Mouse (Mus musculus): ENCODE measurements around the gene Cyp4f40.
"Not testable (repeated sequence)": the region's sequence is repeated elsewhere in the genome, so short reads cannot be mapped to it uniquely, and the experiment has no call there.

Gene Cyp4f40

DNA sequence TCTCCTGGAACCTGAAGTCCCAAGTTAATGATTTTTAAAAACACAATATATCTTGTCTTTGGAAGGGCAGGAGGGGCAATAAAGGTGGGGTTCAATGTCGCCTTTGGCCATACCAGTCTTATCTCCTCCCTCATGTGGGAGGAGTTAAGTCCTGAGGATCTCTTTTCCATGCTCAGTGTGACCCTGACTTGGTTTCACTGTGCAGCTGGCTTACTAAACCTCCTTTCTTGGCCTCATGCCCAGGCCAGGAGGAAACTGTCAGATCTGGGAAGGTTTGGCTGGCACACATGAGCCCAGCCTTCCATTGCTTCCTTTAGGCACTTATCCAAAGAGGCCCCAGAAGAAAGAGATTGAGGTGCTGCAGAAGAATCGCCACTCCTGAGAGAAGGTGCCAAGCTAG, at the start of gene Cyp4f40:
TSS of gene Cyp4f40 (plus strand) at position 189 of the 400 bp plus-strand sequence.
- DNase-seq (ENCODE audit: low read depth, low spot score) = no peak

DNA sequence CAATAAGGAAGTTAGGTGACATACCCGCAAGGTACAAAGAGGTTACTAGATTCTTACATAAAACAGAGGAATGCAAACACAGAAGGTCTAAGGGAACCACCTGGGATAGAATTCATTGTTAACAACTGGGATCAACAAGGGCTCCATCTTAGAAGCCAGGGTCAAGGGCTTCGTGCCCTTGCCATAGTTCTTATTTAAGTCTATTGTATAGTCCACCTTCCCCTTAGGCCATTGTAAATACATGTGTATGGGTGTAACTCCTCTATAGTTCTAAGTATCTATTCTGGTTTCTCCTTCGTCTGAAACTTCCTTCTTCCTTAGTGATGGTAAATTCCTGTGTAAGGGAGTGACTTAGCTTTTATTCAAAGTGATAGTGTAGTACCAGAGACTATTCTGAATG, 48.5 kb upstream of the Cyp4f40 start:
- not testable (repeated sequence) for DNase-seq (ENCODE audit: low read depth, low spot score)

DNA sequence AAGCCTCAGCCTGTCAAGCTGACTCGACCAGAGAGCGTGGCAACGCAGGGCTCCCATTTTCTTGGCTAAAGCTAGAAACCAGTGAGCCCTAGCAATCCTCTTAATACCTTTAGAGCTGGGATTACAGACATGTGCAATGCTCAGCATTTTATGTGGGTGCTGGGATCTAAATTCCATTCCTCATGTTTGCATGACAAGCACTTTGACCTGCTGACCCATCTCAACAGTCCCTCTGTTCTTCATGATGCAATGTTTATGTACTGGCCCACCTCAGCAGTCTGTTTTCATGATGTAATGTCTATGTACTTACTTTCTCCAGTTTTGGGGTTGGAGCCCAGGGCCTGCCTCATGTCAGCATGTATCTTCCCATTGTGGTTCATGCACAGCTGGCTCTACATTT, 47.8 kb upstream of the Cyp4f40 start:
- no peak for DNase-seq (ENCODE audit: low read depth, low spot score)

DNA sequence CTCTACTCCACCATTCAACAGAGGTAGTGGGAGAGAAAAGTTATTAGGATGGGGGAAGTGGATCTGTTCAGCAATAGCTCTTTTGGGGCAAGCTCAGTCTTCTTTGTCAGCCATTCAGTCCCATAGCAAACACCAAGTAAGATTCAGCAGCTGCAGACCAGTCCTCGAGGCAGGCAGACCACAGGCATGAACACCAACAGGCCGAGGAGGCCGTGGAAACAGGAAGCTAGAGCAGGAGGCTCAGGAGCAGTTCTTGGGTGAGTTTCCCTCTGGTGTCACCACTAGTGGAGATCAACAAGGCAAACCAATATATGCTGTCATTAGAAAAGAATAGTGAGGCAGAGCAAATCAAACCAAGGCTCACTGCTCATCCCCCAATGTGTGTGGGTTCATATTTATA, 46.3 kb upstream of the Cyp4f40 start:
- no peak for DNase-seq (ENCODE audit: low read depth, low spot score)

DNA sequence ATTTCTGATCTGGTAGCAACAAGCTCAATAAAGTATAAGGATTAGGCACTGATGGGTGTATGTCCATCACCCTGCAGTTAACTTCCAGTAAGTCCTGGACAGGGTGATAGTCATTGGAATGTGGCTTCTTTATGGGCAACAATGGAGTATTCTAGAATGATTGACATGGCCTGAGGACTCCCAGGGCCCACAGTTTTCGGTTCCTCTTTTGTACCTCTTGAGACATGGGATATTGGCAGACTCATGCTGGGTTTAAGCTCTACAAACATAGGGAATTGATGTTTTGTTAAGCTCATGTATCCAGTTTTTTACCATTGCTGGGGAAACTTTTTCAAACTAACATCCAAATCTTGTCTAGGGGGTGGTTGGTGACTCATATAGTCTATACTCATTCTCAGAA, 41.4 kb upstream of the Cyp4f40 start:
- DNase-seq (ENCODE audit: low read depth, low spot score) = peak; percentile 10

DNA sequence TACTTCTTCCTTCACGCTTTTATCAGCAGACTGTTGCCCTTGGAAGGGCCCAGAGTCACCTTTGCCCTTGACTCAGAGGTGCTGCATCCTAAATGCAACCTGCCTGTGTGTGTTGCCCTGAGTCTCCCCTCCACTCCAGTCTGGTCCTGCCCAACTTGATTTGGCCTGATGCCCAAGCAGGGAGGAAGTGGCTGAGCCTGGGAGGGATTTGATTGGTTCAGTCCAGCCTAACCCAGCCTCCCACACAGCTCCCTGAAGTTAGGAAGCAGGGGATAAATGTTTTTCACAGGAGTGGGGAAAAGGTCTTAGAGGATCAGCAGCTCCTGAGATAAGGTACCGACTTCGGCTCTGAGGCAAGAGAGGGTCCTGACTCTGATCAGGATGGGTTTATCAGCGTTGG, 37.7 kb upstream of the Cyp4f40 start, which contains the start of gene Cyp4f37:
TSS of gene Cyp4f37 (plus strand) at position 292 of the 400 bp plus-strand sequence.
- not testable (repeated sequence) for DNase-seq (ENCODE audit: low read depth, low spot score)

DNA sequence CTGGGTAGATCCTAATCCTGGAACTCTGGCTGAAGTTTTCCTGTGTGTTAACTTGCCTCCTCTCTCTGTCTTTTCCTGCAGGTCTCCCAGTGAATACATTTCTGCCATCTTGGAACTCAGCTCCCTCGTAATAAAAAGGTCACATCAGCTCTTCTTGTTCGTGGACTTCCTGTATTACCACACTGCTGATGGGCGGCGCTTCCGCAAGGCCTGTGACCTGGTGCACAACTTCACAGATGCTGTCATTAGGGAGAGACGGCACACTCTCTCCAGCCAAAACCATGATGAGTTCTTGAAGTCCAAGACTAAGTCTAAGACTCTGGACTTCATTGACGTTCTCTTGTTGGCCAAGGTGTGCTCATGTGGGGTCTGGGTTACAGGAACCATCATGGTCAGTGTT, 29.0 kb upstream of the Cyp4f40 start:
- not testable (repeated sequence) for DNase-seq (ENCODE audit: low read depth, low spot score)

DNA sequence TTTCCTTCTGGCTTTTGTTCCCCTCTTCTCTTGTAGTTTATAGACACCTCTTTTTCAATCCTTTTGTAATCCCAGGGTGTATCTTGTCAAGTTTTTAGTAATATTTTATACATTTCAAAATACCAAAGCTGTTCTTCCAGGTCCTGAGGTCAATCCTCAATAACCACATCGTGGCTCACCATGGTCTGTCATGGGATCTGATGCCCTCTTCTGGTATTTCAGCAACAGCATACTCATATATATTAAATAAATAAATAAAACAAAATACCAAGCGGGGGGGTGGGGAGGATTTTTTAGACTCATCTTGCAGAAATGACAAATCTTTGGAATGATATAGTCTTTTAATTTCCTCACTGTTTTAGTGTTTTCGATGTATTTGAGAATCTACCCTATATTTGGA, 26.8 kb upstream of the Cyp4f40 start:
- DNase-seq (ENCODE audit: low read depth, low spot score) = peak; percentile 22

DNA sequence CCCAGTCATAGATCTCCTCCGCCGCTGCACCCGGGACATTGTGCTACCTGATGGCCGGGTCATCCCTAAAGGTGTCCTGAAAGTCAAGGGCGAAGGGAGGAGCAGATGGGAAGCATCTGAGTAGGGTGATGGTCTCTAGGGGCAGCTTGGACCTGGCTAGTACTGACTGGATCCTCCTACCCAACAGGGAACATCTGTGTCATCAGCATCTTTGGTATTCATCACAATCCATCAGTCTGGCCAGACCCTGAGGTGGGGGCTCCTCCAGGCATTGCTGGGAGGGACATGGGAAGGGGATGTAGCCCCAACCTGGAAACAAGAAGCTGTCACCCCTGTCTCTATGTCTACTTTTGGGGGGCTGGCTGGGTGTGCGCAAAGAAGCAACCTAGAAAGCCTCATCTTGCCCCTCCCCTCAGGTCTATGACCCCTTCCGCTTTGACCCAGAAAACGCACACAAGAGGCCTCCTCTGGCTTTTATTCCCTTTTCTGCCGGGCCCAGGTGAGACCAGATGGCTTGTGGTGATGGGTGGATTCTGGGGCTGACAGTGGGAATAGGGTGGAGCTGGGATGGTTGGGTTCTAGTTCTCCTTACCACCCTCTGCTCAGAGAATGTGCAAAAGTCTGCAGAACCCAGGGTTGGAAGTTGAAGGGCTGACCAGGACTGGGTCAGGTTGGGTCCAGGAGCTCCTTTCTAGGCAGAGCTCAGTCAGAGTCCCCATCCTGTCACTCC, 24.3 kb upstream of the Cyp4f40 start:
- DNase-seq (ENCODE audit: low read depth, low spot score) = not testable (repeated sequence)

DNA sequence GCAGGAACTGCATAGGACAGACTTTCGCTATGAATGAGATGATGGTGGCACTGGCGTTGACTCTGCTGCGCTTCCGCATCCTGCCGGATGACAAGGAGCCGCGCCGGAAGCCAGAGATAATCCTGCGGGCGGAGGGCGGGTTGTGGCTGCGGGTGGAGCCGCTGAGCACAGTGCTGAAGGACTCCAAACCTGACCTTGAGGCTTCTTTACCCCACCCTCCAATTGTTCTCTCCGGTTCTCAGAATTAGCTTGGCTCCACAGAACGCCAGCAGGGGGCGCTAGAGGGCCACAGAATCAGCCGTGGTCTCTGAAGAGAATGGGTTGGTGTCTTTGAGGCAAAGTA, 23.8 kb upstream of the Cyp4f40 start:
- DNase-seq (ENCODE audit: low read depth, low spot score) = peak; percentile 80

DNA sequence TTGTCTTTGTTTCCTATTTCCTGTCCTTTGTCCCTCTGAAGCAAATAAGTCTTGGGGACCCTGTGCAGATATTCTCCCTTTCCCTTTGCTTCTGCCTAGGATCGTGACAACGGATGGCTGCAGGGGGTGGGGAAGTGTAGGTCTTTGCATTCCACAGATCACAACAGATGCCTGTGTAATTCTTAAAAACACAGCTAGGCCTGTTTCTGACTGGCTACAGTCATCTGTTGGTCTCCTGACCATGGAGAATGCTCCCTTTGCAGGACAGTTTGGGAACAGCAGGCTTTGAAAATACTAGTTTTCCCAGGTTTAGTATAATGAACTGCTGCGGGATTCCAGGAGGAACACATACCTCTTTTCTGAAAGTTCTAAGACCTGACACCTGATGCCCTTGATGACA, 22.4 kb upstream of the Cyp4f40 start:
- no peak for DNase-seq (ENCODE audit: low read depth, low spot score)

DNA sequence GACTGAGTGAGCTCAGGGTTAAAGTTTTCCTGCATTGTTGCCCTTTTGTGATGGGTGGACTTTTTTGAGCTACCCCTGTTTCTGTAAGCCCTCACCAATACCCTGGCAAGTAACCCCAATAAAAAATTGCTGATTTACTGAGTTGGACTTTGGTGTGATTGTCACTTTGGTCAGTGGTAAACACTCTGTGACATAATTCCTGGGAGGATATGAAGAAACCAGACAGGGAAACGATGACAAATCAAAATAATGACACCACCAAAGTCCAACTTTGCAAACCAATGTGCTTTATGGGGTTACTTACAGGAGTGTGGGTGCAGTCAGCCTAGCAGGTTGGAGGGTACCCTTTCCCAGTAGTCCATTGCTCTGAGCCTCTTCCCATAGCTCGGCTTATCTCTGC, 21.5 kb upstream of the Cyp4f40 start:
- no peak for DNase-seq (ENCODE audit: low read depth, low spot score)

DNA sequence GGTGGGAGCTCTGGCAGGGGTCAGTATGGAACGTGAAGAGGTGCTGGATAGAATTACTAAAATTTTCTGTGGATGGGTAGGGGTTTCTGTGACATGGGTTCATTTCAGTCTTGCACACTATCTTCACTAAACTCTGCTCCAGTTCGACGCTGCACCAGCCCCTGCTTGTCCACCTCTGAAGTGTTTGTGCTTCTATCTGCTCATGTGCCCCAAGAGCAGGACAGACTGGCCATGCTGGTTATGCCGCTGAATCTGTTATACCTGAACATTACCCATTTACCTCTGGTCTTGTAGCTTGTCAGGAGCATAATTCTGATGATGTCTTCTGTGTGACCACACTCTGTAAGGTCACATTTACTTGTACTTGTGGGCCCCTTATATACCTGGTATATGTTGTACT, 12.1 kb upstream of the Cyp4f40 start:
- no peak for DNase-seq (ENCODE audit: low read depth, low spot score)

DNA sequence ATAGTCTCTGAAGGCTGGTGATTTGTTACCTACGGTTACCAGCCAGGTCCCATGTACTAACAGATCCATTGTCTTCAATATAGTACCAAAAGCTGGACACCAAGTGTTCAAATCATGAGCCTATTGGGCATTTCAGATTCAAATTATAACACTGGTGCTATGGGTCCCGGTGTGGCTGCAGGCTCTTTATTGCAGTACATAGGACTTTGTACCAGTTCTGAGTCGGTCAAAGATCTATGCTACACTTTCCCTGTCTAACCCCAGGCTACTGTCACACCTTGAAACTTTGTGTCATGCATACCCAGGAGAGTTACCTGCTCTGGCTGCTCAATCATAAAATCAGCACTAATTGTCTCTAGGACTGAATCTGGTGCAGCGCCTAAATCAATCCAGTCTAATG, 4.8 kb upstream of the Cyp4f40 start:
- no peak for DNase-seq (ENCODE audit: low read depth, low spot score)

DNA sequence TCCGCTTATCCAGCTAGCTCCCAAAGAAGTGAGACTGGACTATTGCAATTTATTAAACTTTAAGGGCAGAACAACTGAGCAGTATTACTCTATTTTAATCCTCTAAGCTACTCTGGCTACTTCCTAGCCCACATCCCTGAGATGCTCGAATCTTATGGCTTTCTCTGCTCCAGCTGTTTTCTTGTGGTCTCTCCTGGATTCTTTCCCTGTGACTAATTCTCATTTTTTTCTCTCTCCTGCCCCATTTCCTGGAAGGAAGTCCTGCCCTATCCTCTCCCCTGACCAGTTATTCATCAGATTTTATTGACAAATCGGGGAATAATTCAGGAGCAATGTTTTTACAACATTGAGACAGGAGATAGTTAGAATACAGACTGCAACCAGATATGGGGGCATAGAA, 1.7 kb upstream of the Cyp4f40 start:
- DNase-seq (ENCODE audit: low read depth, low spot score) = no peak

DNA sequence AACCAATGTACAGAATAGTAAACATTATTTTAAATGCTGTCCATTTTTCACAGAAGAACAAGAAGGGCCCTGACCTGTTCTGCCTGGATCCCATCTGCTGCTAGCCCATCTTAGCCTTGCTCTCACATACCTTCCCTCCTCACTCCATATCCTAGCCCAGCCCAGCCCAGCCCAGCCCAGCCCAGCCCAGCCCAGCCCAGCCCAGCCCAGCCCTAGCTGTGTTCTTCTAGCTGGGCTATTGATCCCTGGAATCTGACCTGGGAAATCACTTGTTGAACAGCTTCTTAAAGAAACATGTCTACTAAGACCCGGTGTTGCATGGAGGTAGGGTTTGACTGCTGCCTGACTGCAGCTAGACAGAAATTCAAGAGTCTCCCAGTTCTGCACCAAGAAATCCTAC, 454 bp upstream of the Cyp4f40 start:
- DNase-seq (ENCODE audit: low read depth, low spot score) = no peak

DNA sequence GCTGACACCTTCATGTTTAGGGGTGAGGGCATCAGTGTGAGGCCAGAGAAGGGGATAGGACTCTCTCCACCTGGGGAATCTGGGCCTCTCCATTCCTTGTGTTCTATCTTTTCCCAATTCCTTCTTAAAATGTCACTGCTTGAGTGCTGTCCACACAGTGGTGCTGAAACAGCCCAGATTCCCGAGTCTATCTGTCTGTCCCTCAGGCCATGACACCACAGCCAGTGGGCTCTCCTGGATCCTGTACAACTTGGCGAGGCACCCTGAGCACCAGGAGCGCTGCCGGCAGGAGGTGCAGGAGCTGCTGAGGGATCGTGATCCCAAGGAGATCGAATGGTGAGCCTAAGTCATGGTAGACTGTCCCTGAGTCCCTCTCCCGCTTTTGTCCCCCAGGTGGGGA, 15.3 kb downstream of the Cyp4f40 start:
- no peak for DNase-seq (ENCODE audit: low read depth, low spot score)

DNA sequence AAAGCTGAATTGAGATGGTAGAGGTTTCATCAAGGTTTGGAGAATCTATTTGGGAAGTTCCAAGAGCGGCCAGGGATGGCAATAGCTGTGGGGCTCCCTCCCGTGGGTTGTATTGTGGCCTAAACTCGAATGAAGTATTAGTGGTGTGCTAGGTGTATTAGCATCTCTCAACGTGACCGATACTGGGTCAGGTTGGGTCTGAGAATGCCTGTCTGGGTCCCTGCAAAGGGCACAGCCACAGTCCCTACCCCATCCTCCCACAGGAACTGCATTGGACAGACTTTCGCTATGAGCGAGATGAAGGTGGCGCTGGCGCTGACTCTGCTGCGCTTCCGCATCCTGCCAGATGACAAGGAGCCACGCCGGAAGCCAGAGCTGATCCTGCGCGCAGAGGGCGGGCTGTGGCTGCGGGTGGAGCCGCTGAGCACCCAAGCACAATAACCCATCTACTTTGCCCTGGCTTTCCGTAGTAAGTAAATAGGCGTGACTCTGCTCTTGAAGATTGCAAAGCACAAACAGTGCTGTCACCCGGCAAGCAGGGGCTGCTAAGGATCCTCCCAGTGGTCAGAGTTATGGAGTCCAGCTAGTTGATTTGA, 17.4 kb downstream of the Cyp4f40 start:
- no peak for DNase-seq (ENCODE audit: low read depth, low spot score)

DNA sequence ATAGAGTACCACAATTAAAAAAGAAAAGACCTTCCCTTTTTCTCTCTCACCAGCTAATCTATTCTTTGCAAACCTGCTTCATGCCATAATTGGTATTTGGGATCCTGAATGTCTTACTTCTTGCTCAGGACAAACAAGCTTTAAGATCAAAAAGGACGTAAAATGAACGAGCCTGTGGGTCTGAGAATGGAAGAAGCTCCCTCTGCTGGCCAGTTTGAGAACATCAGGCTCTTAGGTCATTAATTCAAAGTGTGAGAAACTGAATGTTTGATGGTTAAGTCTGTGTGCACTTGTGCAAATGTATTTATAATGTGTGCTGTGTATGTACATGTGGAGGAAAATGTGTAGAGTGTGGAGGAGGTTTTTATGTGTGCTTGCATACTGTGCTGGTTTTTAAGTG, 21.7 kb downstream of the Cyp4f40 start:
- peak; percentile 61 for DNase-seq (ENCODE audit: low read depth, low spot score)

DNA sequence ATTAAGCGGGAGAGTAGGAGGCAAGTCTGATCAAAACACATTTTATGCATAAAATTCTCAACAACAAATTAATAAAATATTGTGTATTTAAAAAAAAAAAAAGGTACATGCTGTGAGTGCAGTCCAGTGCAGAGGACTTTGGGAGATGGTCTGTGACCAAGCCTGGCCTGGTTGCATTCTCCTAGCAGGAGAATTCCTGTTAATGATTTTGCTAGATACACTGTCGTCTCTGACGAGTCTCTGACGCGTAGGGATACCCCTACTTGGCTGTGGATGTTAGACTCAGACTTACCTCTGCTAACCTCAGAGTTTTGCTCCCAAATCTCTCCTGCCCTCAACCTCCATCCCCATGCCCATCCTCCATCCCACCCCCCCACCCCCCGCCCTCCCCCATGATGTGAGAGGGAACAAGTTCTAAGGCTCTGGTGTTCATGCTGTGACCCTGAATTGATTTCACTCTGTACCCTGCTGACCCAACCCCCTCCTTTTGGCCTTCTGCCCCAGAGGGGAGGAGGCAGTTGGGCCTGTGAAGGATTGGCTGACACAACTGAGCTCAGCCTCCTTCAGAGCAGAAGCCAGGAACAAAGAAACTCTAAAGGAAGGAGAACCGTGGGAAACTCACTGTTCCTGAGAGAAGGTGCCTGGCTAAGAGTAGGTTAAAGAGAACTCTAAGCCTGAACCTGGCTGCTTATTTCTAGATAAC, 26.5 kb downstream of the Cyp4f40 start, which contains the start of gene Cyp4f15:
TSS of gene Cyp4f15 (plus strand) at position 580 of the 703 bp plus-strand sequence.
- no peak for DNase-seq (ENCODE audit: low read depth, low spot score)

DNA sequence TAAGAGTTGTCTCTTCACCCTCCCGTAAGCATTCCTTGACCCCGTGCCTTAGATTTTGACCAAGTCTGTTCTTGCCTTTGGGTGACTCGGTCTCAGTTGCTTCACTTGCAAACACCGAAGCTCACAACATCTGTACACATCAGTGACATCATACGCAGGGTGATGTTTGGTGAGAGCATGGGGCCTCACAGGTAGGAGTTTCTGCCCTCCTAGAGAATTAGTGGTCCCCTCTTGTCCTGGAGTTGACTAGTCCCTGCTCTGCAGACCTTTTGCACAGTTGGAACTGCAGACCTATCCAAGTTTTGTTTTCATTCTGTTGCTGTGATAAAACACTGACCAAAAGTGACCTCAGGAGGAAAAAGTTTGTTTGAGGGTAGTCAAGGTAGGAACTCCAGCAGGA, 28.0 kb downstream of the Cyp4f40 start:
- no peak for DNase-seq (ENCODE audit: low read depth, low spot score)

DNA sequence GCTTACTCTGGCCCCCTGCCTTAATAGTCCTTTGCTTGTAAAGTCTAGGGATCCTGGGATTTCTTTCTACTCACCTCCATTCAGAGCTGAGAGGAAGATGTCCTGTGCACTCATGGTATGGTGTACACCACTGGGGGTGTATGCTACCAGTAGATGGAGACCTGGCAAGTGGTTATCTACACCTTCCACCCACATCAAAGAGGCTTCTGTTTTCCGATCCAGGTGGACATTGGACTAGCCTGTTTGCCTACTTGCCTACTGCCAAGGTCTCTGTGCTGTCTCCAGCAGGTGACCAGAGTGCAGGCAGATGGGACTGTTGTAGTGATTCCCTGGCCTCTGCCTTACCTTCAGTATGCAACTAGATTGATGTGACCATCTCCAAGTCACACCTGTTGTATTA, 32.3 kb downstream of the Cyp4f40 start:
- no peak for DNase-seq (ENCODE audit: low read depth, low spot score)

DNA sequence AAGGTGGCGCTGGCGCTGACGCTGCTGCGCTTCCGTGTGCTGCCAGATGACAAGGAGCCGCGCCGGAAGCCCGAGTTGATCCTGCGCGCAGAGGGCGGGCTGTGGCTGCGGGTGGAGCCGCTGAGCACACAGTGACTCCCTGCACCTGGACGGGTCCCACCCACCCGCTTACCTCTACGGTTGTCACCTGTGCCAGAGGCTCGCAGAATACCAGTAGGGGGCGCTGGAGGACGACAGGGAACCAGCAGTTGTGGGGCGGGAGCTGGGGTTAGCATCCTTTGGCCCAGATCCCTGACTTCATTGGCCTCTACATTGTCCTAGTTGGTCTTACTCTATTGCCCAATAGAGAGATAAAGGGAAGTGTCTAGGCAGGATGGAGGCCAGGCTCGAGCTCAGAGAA, 44.1 kb downstream of the Cyp4f40 start:
- peak; percentile 20 for DNase-seq (ENCODE audit: low read depth, low spot score)

Measured in A20 (cell line).